Mouse (Mus musculus) neural tube, embryonic 11.5 days (tissue): Measurements from ENCODE around the gene Pdzd7. TPM values are rescaled to one million over a fixed set of nuclear protein-coding genes. Genes with fewer than 3 reads are reported as not detected.

ENCODE experiments used
- ATAC-seq: fragments of 200-750 bp; cut with Nextera tagmentation; 2 replicates; pipeline ENCODE4 v1.8.0; 2017; ENCODE audit warnings: moderate number of reproducible peaks, mild to moderate bottlenecking, moderate TSS enrichment, moderate library complexity; ENCODE audit not compliant: insufficient read depth, low FRiP score, low TSS enrichment
- DNase-seq: peaks from one replicate; pipeline ENCODE4 v3.0.0-alpha.2; 2015; ENCODE audit warnings: low spot score
- H3K27ac ChIP-seq: fragments of 300-500 bp; sonication (generic); 2 replicates; pipeline ENCODE4 v1.5.1; 2014; ENCODE audit warnings: low read depth, mild to moderate bottlenecking, low read length
- H3K27me3 ChIP-seq: fragments of 300-500 bp; sonication (generic); 2 replicates; pipeline ENCODE4 v1.6.1; 2014; ENCODE audit warnings: mild to moderate bottlenecking, low read length, mixed read lengths; ENCODE audit not compliant: control insufficient read depth, insufficient read depth
- H3K36me3 ChIP-seq: fragments of 300-500 bp; sonication (generic); 2 replicates; pipeline ENCODE4 v1.6.1; 2014; ENCODE audit warnings: mild to moderate bottlenecking, low read length, moderate library complexity, mixed read lengths; ENCODE audit not compliant: control insufficient read depth, insufficient read depth
- H3K4me1 ChIP-seq: fragments of 300-500 bp; sonication (generic); 2 replicates; pipeline ENCODE4 v1.6.1; 2014; ENCODE audit warnings: low read length, mixed read lengths; ENCODE audit not compliant: control insufficient read depth, insufficient read depth
- H3K4me2 ChIP-seq: fragments of 300-500 bp; sonication (generic); 2 replicates; pipeline ENCODE4 v1.6.1; 2014; ENCODE audit warnings: low read depth, mild to moderate bottlenecking, moderate library complexity
- H3K4me3 ChIP-seq: fragments of 300-500 bp; sonication (generic); 2 replicates; pipeline ENCODE4 v1.5.1; 2014; ENCODE audit warnings: low read depth, low read length
- H3K9ac ChIP-seq: fragments of 300-500 bp; sonication (generic); 2 replicates; pipeline ENCODE4 v1.6.1; 2014; ENCODE audit warnings: mild to moderate bottlenecking, low read length
- H3K9me3 ChIP-seq: fragments of 300-500 bp; sonication (generic); 2 replicates; pipeline ENCODE4 v1.6.1; 2016; ENCODE audit warnings: low read length; ENCODE audit not compliant: control insufficient read depth
- WGBS: fragments of 180-500 bp; shearing (Covaris S2); extraction: QIAGEN DNeasy Blood & Tissue Kit; methylation state at CpG from one replicate; pipeline ENCODE4 v1.1.7; 2014; 5-methylcytosine and 5-hydroxymethylcytosine counted together
- polyA plus RNA-seq: library from polyadenylated mRNA; unstranded; fragments of >200 nt; fragmentation: Nextera tagmentation; extraction: Ambion mirVana; gene quantifications from 2 replicates; pipeline ENCODE4 v1.2.1, GENCODE M21; 2014

The Pdzd7 gene
- polyA plus RNA-seq, 1 experiment from 2014 or later, result 0.81 TPM

DNA sequence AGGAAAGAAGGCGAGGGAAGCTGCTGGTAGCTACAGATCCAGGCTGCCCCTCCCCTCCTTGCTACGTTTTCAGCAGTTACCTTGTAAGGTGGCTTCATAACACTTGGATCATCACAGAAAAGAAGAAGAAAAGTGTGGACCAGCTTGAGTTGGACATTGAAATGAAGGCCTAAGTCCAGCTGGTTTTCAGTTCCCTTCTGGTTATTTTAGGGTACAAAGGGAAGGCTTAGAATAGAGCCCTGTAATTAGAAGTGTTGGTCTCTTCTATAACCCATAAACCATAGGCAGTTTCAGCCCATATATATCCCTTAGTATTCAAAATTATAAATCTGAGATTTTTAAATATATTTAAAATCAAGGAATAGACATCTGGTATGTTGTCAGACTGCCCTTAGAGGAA lies 64.7 kb downstream of the Pdzd7 start:
- H3K9ac ChIP-seq, result no peak overlapping the region
- no peak overlapping the region for H3K4me2 ChIP-seq
- no peaks in the 10 kb centered on the region for H3K4me1 ChIP-seq
- no peaks in the 10 kb centered on the region for H3K27me3 ChIP-seq
- peaks cover 8% of the 10 kb centered on the region for H3K36me3 ChIP-seq
- WGBS, result 73% methylated on average over 2 of the region's 2 CpGs
- no peak overlapping the region for H3K4me3 ChIP-seq
- no peak overlapping the region for H3K27ac ChIP-seq
- no peaks in the 10 kb centered on the region for H3K9me3 ChIP-seq
- DNase-seq (no peak), ATAC-seq (no peak)

DNA sequence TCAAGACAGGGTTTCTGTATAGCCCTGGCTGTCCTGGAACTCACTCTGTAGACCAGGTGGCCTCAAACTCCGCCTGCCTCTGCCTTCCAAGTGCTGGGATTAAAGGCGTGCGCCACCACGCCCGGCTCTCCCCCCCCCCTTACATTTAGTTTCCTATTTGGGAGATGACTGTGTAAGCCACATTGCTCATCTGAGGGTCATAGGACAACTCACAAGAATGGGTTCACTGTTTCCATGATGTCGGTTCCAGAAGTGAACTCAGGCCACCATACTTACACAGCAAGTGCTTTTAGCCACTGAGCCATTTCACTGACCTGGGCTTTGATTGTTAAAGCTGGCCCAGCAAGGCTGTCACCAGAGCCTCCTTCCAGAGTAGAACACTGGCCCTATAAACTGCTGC lies 68.4 kb downstream of the Pdzd7 start:
- Histone ChIP-seq H3K27me3 (no peaks in the 10 kb centered on the region), H3K36me3 (peaks cover 22% of the 10 kb centered on the region), H3K4me1 (no peaks in the 10 kb centered on the region), H3K4me2 (no peak overlapping the region), H3K9ac (no peak overlapping the region), H3K27ac (no peak overlapping the region), H3K4me3 (no peak overlapping the region), H3K9me3 (no peaks in the 10 kb centered on the region)
- ATAC-seq (no peak), DNase-seq (no peak)
- 96% methylated on average over 6 of the region's 6 CpGs for WGBS

Other genes with a start within 250 kb of the Pdzd7 start
- 46.4 and 53.6 TPM in 2 replicates for gene Slf2, start 114.6 kb downstream of the Pdzd7 start, polyA plus RNA-seq
- 6.6 and 6.7 TPM in 2 replicates for gene Sema4g, start 56.6 kb downstream of the Pdzd7 start, polyA plus RNA-seq
- 16.0 and 16.5 TPM in 2 replicates for gene Twnk, start 40.1 kb downstream of the Pdzd7 start, polyA plus RNA-seq
- gene Mrpl43, start 39.3 kb downstream of the Pdzd7 start, polyA plus RNA-seq, result 65.3 and 80.6 TPM in 2 replicates
- 52.8 and 57.5 TPM in 2 replicates for gene Lzts2, start 31.3 kb downstream of the Pdzd7 start, polyA plus RNA-seq
- 23.3 and 24.0 TPM in 2 replicates for gene Sfxn3, start 1.8 kb upstream of the Pdzd7 start, polyA plus RNA-seq
- gene Kazald1, start 29.5 kb upstream of the Pdzd7 start, polyA plus RNA-seq, result 0.50 and 0.87 TPM in 2 replicates
- gene Tlx1, start 105.0 kb upstream of the Pdzd7 start, polyA plus RNA-seq, result 0.29 and 0.72 TPM in 2 replicates
- 7.7 TPM in 2 replicates for gene Lbx1, start 190.1 kb upstream of the Pdzd7 start, polyA plus RNA-seq